Mouse (Mus musculus) spleen, adult 2 months (tissue): ENCODE measurements around the gene Sf3a1.

Experiments
- CTCF ChIP-seq: fragments of 200-500 bp; IDR thresholded peaks from 2 replicates; pipeline ENCODE4 v1.5.1; 2011; ENCODE audit warnings: mild to moderate bottlenecking, inconsistent platforms; ENCODE audit not compliant: insufficient read depth, insufficient read length, insufficient replicate concordance; ENCODE audit errors: extremely low read depth
- POLR2A ChIP-seq: fragments of 200-500 bp; IDR thresholded peaks from 2 replicates; pipeline ENCODE4 v1.6.1; 2011; ENCODE audit warnings: low read depth, low read length, inconsistent platforms

- TF ChIP-seq CTCF (no peak), POLR2A (no peak)
Measured at GRCm38 (mm10) chr11:4118081-4118921, 41.8 kb upstream of the Sf3a1 start.
